Mouse (Mus musculus): ENCODE measurements around the gene Lgmn.

DNA sequence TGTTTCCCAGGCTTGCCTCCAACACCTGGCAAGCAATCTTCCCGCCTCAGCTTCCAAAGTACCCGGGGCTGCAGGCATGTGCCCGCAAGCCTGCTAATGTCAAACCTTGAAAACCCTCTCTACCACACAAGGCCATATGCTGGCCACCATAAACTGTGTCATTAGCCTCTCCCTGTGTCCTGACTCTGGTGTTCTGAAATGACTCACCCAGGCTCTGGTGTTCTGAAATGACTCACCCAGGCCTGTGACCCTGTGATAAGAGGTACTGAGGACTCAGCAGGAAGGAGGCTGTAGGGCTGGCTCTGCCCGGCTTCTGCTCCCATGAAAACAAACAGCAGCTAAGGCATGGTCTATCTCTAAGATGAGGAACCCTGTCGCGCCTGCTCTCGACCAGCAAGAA lies 13.3 kb downstream of the Lgmn start:
- TF ChIP-seq CTCF (IDR thresholded peaks at IDR 0.05; ENCODE audit: low read depth), result no peak
- no peak for TF ChIP-seq EP300 (IDR thresholded peaks at IDR 0.05; ENCODE audit: low read depth)
